Mouse (Mus musculus): ENCODE data around the gene Xpa. TPM values are rescaled to one million over a fixed set of nuclear protein-coding genes. Genes with fewer than 3 reads are reported as not detected.

The Xpa gene
- polyA plus RNA-seq, 1 experiment: not detected

GRCm38 (mm10) chr4:46171761-46172160 is 24.4 kb downstream of the Xpa start:
- 65% methylated on average over 7 of the region's 7 CpGs for WGBS
- no peak for TF ChIP-seq POLR2A (IDR thresholded peaks at IDR 0.05; ENCODE audit: insufficient read depth, low read depth, low read length)
- TF ChIP-seq CTCF (IDR thresholded peaks at IDR 0.05; ENCODE audit: insufficient read depth, low read depth, low read length): no peak

GRCm38 (mm10) chr4:46165831-46166230 is 30.3 kb downstream of the Xpa start:
- 92% methylated on average over 5 of the region's 5 CpGs for WGBS
- no peak overlapping the region for H3K27ac ChIP-seq (ENCODE audit: insufficient read depth, low read depth, low read length)
- no peak for TF ChIP-seq CTCF (IDR thresholded peaks at IDR 0.05; ENCODE audit: insufficient read depth, low read depth, low read length)
- no peak for TF ChIP-seq POLR2A (IDR thresholded peaks at IDR 0.05; ENCODE audit: insufficient read depth, low read depth, low read length)

More at GRCm38 (mm10) chr4:46171761-46172160, 24.4 kb downstream of the Xpa start:
- no peak overlapping the region for H3K27ac ChIP-seq (ENCODE audit: insufficient read depth, low read depth, low read length)
- no peak overlapping the region for H3K4me3 ChIP-seq (ENCODE audit: insufficient read depth, low read depth, low read length)
- no peaks in the 10 kb centered on the region for H3K4me1 ChIP-seq (ENCODE audit: control insufficient read depth, insufficient read depth, low read length)

GRCm38 (mm10) chr4:46164027-46164426 is 32.1 kb downstream of the Xpa start:
- H3K27ac ChIP-seq (ENCODE audit: insufficient read depth, low read depth, low read length): no peak overlapping the region
- no peaks in the 10 kb centered on the region for H3K4me1 ChIP-seq (ENCODE audit: control insufficient read depth, insufficient read depth, low read length)
- H3K4me3 ChIP-seq (ENCODE audit: insufficient read depth, low read depth, low read length): no peak overlapping the region
- WGBS: 91% methylated on average over 2 of the region's 2 CpGs
- TF ChIP-seq POLR2A (IDR thresholded peaks at IDR 0.05; ENCODE audit: insufficient read depth, low read depth, low read length) (no peak), CTCF (IDR thresholded peaks at IDR 0.05; ENCODE audit: insufficient read depth, low read depth, low read length) (no peak)

More at GRCm38 (mm10) chr4:46165831-46166230, 30.3 kb downstream of the Xpa start:
- Histone ChIP-seq H3K4me1 (ENCODE audit: control insufficient read depth, insufficient read depth, low read length) (no peaks in the 10 kb centered on the region), H3K4me3 (ENCODE audit: insufficient read depth, low read depth, low read length) (no peak overlapping the region)

- Histone ChIP-seq H3K4me1 (ENCODE audit: control insufficient read depth, insufficient read depth, low read length) (0 out of 2 replicates have a peak, but pooled peaks cover 4% of the 10 kb centered on the region), H3K4me3 (ENCODE audit: insufficient read depth, low read depth, low read length) (no peak overlapping the region), H3K27ac (ENCODE audit: insufficient read depth, low read depth, low read length) (no peak overlapping the region)
- WGBS: 91% methylated on average over 12 of the region's 12 CpGs
- TF ChIP-seq CTCF (IDR thresholded peaks at IDR 0.05; ENCODE audit: insufficient read depth, low read depth, low read length): no peak
- TF ChIP-seq POLR2A (IDR thresholded peaks at IDR 0.05; ENCODE audit: insufficient read depth, low read depth, low read length): no peak
These were observed 44.1 kb downstream of the Xpa start for GRCm38 (mm10) chr4:46151903-46152544.

- Histone ChIP-seq H3K4me1 (ENCODE audit: control insufficient read depth, insufficient read depth, low read length) (peaks cover 3% of the 10 kb centered on the region; the same call in 1 of the 2 replicates), H3K27ac (ENCODE audit: insufficient read depth, low read depth, low read length) (no peak overlapping the region), H3K4me3 (ENCODE audit: insufficient read depth, low read depth, low read length) (no peak overlapping the region)
- TF ChIP-seq CTCF (IDR thresholded peaks at IDR 0.05; ENCODE audit: insufficient read depth, low read depth, low read length) (no peak), POLR2A (IDR thresholded peaks at IDR 0.05; ENCODE audit: insufficient read depth, low read depth, low read length) (no peak)
- 82% methylated on average over 1 of the region's 1 CpGs for WGBS
These were observed 49.2 kb downstream of the Xpa start for GRCm38 (mm10) chr4:46146881-46147280.

- 70% methylated on average over 3 of the region's 3 CpGs for WGBS
- H3K27ac ChIP-seq (ENCODE audit: insufficient read depth, low read depth, low read length): no peak overlapping the region
- no peak overlapping the region for H3K4me3 ChIP-seq (ENCODE audit: insufficient read depth, low read depth, low read length)
- TF ChIP-seq CTCF (IDR thresholded peaks at IDR 0.05; ENCODE audit: insufficient read depth, low read depth, low read length): no peak
- no peak for TF ChIP-seq POLR2A (IDR thresholded peaks at IDR 0.05; ENCODE audit: insufficient read depth, low read depth, low read length)
- peaks cover 4% of the 10 kb centered on the region; the same call in 1 of the 2 replicates for H3K4me1 ChIP-seq (ENCODE audit: control insufficient read depth, insufficient read depth, low read length)
These were observed 51.8 kb downstream of the Xpa start for GRCm38 (mm10) chr4:46144323-46144722.

- peaks cover 4% of the 10 kb centered on the region for H3K4me1 ChIP-seq (ENCODE audit: control insufficient read depth, insufficient read depth, low read length)
- TF ChIP-seq POLR2A (IDR thresholded peaks at IDR 0.05; ENCODE audit: insufficient read depth, low read depth, low read length): peak; percentile 49
- TF ChIP-seq CTCF (IDR thresholded peaks at IDR 0.05; ENCODE audit: insufficient read depth, low read depth, low read length): no peak
- peak within 1 kb of the TSS; percentile 78 for H3K4me3 ChIP-seq (ENCODE audit: insufficient read depth, low read depth, low read length)
- peak within 1 kb of the TSS; percentile 65 for H3K27ac ChIP-seq (ENCODE audit: insufficient read depth, low read depth, low read length)
- under 1% methylated on average over 90 of the region's 90 CpGs for WGBS
These were observed 57.6 kb downstream of the Xpa start, which contains the start of the genes Ncbp1 and Tstd2 for GRCm38 (mm10) chr4:46138287-46139222. TSS of gene Ncbp1 (plus strand) at chr4:46138613. TSS of gene Tstd2 (minus strand) at chr4:46138694.

- TF ChIP-seq CTCF (IDR thresholded peaks at IDR 0.05; ENCODE audit: insufficient read depth, low read depth, low read length) (no peak), POLR2A (IDR thresholded peaks at IDR 0.05; ENCODE audit: insufficient read depth, low read depth, low read length) (no peak)
- Histone ChIP-seq H3K4me3 (ENCODE audit: insufficient read depth, low read depth, low read length) (peak overlapping the region; percentile 78), H3K4me1 (ENCODE audit: control insufficient read depth, insufficient read depth, low read length) (peaks cover 4% of the 10 kb centered on the region), H3K27ac (ENCODE audit: insufficient read depth, low read depth, low read length) (peak overlapping the region; percentile 5; the same call in 1 of the 2 replicates)
- 6% methylated on average over 17 of the region's 17 CpGs for WGBS
These were observed 58.4 kb downstream of the Xpa start for GRCm38 (mm10) chr4:46137629-46138286.

All from olfactory bulb, adult 2 months (tissue).